Mouse (Mus musculus) heart, postnatal 0 days (tissue): ENCODE data around the gene Trp53inp2. TPM values are rescaled to one million over a fixed set of nuclear protein-coding genes. Genes with fewer than 3 reads are reported as not detected.
A peak's percentile ranks its signal among the peaks of the same experiment; 100 is the strongest.

ENCODE experiments used
- ATAC-seq: fragments of 200-750 bp; cut with Nextera tagmentation; 2 replicates; pipeline ENCODE4 v1.8.0; 2017; ENCODE audit warnings: low read depth, moderate number of reproducible peaks, moderate library complexity; ENCODE audit not compliant: insufficient read depth
- DNase-seq: peaks from one replicate; pipeline ENCODE4 v3.0.0-alpha.2; 2016; ENCODE audit warnings: low spot score
- H3K27ac ChIP-seq: fragments of 300-500 bp; sonication (generic); 2 replicates; pipeline ENCODE4 v1.5.1; 2014; ENCODE audit warnings: low read depth, mild to moderate bottlenecking
- H3K27me3 ChIP-seq: fragments of 300-500 bp; sonication (generic); 2 replicates; pipeline ENCODE4 v1.6.1; 2014; ENCODE audit warnings: low read length, mixed read lengths; ENCODE audit not compliant: control insufficient read depth, insufficient read depth
- H3K36me3 ChIP-seq: fragments of 300-500 bp; sonication (generic); replicated peaks from 2 replicates; pipeline ENCODE4 v1.6.1; 2014; ENCODE audit warnings: low read length, mixed read lengths; ENCODE audit not compliant: control insufficient read depth, insufficient read depth
- H3K4me1 ChIP-seq: fragments of 300-500 bp; sonication (generic); 2 replicates; pipeline ENCODE4 v1.6.1; 2014; ENCODE audit warnings: antibody characterized with exemption; ENCODE audit not compliant: control insufficient read depth, insufficient read depth
- H3K4me2 ChIP-seq: fragments of 300-500 bp; sonication (generic); 2 replicates; pipeline ENCODE4 v1.6.1; 2014; ENCODE audit warnings: low read depth, mild to moderate bottlenecking, low read length, moderate library complexity
- H3K4me3 ChIP-seq: fragments of 300-500 bp; sonication (generic); 2 replicates; pipeline ENCODE4 v1.5.1; 2014; ENCODE audit warnings: low read depth, low read length
- H3K9ac ChIP-seq: fragments of 300-500 bp; sonication (generic); replicated peaks from 2 replicates; pipeline ENCODE4 v1.6.1; 2014; ENCODE audit warnings: low read depth, low read length, mixed read lengths
- H3K9me3 ChIP-seq: fragments of 300-500 bp; sonication (generic); replicated peaks from 2 replicates; pipeline ENCODE4 v1.6.1; 2016; ENCODE audit warnings: low read length; ENCODE audit not compliant: control insufficient read depth
- CTCF ChIP-seq: IDR thresholded peaks from 2 replicates; pipeline ENCODE4 v1.5.1; 2016; ENCODE audit warnings: antibody characterized with exemption, control low read depth, low read depth
- EP300 ChIP-seq: IDR thresholded peaks from 2 replicates; pipeline ENCODE4 v1.6.1; 2016; ENCODE audit warnings: antibody characterized with exemption, low read depth
- WGBS: fragments of 180-500 bp; shearing (Covaris S2); extraction: QIAGEN DNeasy Blood & Tissue Kit; methylation state at CpG from one replicate; pipeline ENCODE4 v1.1.7; 2014; 5-methylcytosine and 5-hydroxymethylcytosine counted together
- polyA plus RNA-seq: library from polyadenylated mRNA; unstranded; fragments of >200 nt; fragmentation: Nextera tagmentation; extraction: Ambion mirVana; gene quantifications from 2 replicates; pipeline ENCODE4 v1.2.1, GENCODE M21; 2015
- total RNA-seq: library from RNA; depleted of rRNA; stranded (reverse); fragments of >200 nt; gene quantifications from 2 replicates; pipeline ENCODE4 v1.2.3, GENCODE M21; 2014; ENCODE audit warnings: low replicate concordance

Gene Trp53inp2
- total and polyA plus RNA-seq, 2 experiments from 2014 or later: 202 to 348 TPM

- Histone ChIP-seq H3K9me3 (0 out of 2 replicates have a peak, but pooled peaks cover 3% of the 10 kb centered on the region), H3K27ac (no peak overlapping the region), H3K4me1 (no peaks in the 10 kb centered on the region), H3K36me3 (0 out of 2 replicates have a peak, but pooled peaks cover 8% of the 10 kb centered on the region), H3K27me3 (no peaks in the 10 kb centered on the region), H3K9ac (no peak overlapping the region), H3K4me2 (no peak overlapping the region), H3K4me3 (no peak overlapping the region)
- ATAC-seq (no peak), DNase-seq (no peak)
- WGBS: 78% methylated on average over 1 of the region's 1 CpGs
- TF ChIP-seq CTCF (no peak), EP300 (no peak)
Observed at GRCm38 (mm10) chr2:155346670-155347069, 34.2 kb upstream of the Trp53inp2 start.

GRCm38 (mm10) chr2:155354402-155354801 lies 26.5 kb upstream of the Trp53inp2 start:
- ATAC-seq: no peak
- Histone ChIP-seq H3K27me3 (no peaks in the 10 kb centered on the region), H3K9ac (no peak overlapping the region), H3K4me1 (peaks cover 6% of the 10 kb centered on the region), H3K4me2 (no peak overlapping the region), H3K27ac (no peak overlapping the region), H3K9me3 (0 out of 2 replicates have a peak, but pooled peaks cover 3% of the 10 kb centered on the region), H3K4me3 (no peak overlapping the region), H3K36me3 (0 out of 2 replicates have a peak, but pooled peaks cover 6% of the 10 kb centered on the region)
- DNase-seq: no peak
- TF ChIP-seq CTCF (no peak), EP300 (no peak)
- 87% methylated on average over 3 of the region's 3 CpGs for WGBS

GRCm38 (mm10) chr2:155356971-155357591 lies 23.8 kb upstream of the Trp53inp2 start, which contains the start of gene Pigu:
Pigu (minus strand) TSS chr2:155357430.
- WGBS: under 1% methylated on average over 38 of the region's 38 CpGs

GRCm38 (mm10) chr2:155357686-155358399 lies 23.0 kb upstream of the Trp53inp2 start:
- Histone ChIP-seq H3K36me3 (no peaks in the 10 kb centered on the region), H3K4me3 (peak overlapping the region; percentile 83), H3K4me1 (peaks cover 6% of the 10 kb centered on the region), H3K27ac (peak overlapping the region; percentile 51; the same call in 1 of the 2 replicates), H3K9ac (peak overlapping the region; percentile 36; the same call in 1 of the 2 replicates), H3K9me3 (no peaks in the 10 kb centered on the region), H3K4me2 (peak overlapping the region; percentile 76), H3K27me3 (no peaks in the 10 kb centered on the region)
- 19% methylated on average over 14 of the region's 14 CpGs for WGBS
- ATAC-seq (peak; percentile 11; the same call in 1 of the 2 replicates), DNase-seq (no peak)
- TF ChIP-seq CTCF (no peak), EP300 (no peak)

More at GRCm38 (mm10) chr2:155356971-155357591, 23.8 kb upstream of the Trp53inp2 start, which contains the start of gene Pigu:
- TF ChIP-seq CTCF: no peak; the same call in 1 of the 2 replicates
- no peak for TF ChIP-seq EP300
- Histone ChIP-seq H3K27me3 (no peaks in the 10 kb centered on the region), H3K27ac (peak within 1 kb of the TSS; percentile 69), H3K4me1 (peaks cover 6% of the 10 kb centered on the region), H3K4me3 (peak within 1 kb of the TSS; percentile 83), H3K36me3 (no peaks in the 10 kb centered on the region), H3K9ac (peak within 1 kb of the TSS; percentile 75), H3K4me2 (peak within 1 kb of the TSS; percentile 76), H3K9me3 (no peaks in the 10 kb centered on the region)
- DNase-seq (peak; percentile 98), ATAC-seq (peak; percentile 99)

- Histone ChIP-seq H3K9me3 (no peaks in the 10 kb centered on the region), H3K36me3 (no peaks in the 10 kb centered on the region), H3K27me3 (no peaks in the 10 kb centered on the region), H3K4me1 (peaks cover 23% of the 10 kb centered on the region), H3K4me2 (no peak overlapping the region), H3K9ac (no peak overlapping the region), H3K4me3 (no peak overlapping the region), H3K27ac (no peak overlapping the region)
- TF ChIP-seq EP300: no peak
- no peak for TF ChIP-seq CTCF
- 75% methylated on average over 7 of the region's 7 CpGs for WGBS
- DNase-seq: no peak
- no peak for ATAC-seq
Observed at GRCm38 (mm10) chr2:155367635-155368284, 13.1 kb upstream of the Trp53inp2 start.
